Mouse (Mus musculus) intestine, embryonic 15.5 days (tissue): ENCODE results near the gene Nudt1. TPM values are rescaled to one million over a fixed set of nuclear protein-coding genes. Genes with fewer than 3 reads are reported as not detected.
"Not testable (repeated sequence)": the region's sequence is repeated elsewhere in the genome, so short reads cannot be mapped to it uniquely, and the experiment has no call there.

Experiments
- ATAC-seq: fragments of 200-750 bp; cut with Nextera tagmentation; 2 replicates; pipeline ENCODE4 v1.8.0; 2017; ENCODE audit warnings: moderate TSS enrichment, moderate library complexity
- H3K27ac ChIP-seq: fragments of 300-500 bp; sonication (generic); 2 replicates; pipeline ENCODE4 v1.5.1; 2015; ENCODE audit warnings: mild to moderate bottlenecking, inconsistent platforms
- H3K27me3 ChIP-seq: fragments of 300-500 bp; sonication (generic); replicated peaks from 2 replicates; pipeline ENCODE4 v1.6.1; 2015; ENCODE audit warnings: inconsistent platforms
- H3K36me3 ChIP-seq: fragments of 300-500 bp; sonication (generic); 2 replicates; pipeline ENCODE4 v1.6.1; 2015; ENCODE audit warnings: inconsistent platforms
- H3K4me1 ChIP-seq: fragments of 300-500 bp; sonication (generic); replicated peaks from 2 replicates; pipeline ENCODE4 v1.6.1; 2015; ENCODE audit warnings: inconsistent platforms
- H3K4me2 ChIP-seq: fragments of 300-500 bp; sonication (generic); replicated peaks from 2 replicates; pipeline ENCODE4 v1.6.1; 2015; ENCODE audit warnings: mild to moderate bottlenecking, inconsistent platforms
- H3K4me3 ChIP-seq: fragments of 300-500 bp; sonication (generic); replicated peaks from 2 replicates; pipeline ENCODE4 v1.5.1; 2015; ENCODE audit warnings: inconsistent platforms
- H3K9ac ChIP-seq: fragments of 300-500 bp; sonication (generic); 2 replicates; pipeline ENCODE4 v1.6.1; 2015; ENCODE audit warnings: inconsistent platforms
- H3K9me3 ChIP-seq: fragments of 300-500 bp; sonication (generic); 2 replicates; pipeline ENCODE4 v1.6.1; 2016; ENCODE audit warnings: inconsistent platforms
- WGBS: fragments of 180-500 bp; shearing (Covaris S2); methylation state at CpG from one replicate; pipeline ENCODE4 v1.1.7; 2015; 5-methylcytosine and 5-hydroxymethylcytosine counted together
- polyA plus RNA-seq: library from polyadenylated mRNA; unstranded; fragments of >200 nt; fragmentation: Nextera tagmentation; extraction: Ambion mirVana; gene quantifications from 2 replicates; pipeline ENCODE4 v1.2.1, GENCODE M21; 2015

Nudt1 gene
- polyA plus RNA-seq, 1 experiment from 2014 or later: 48.5 TPM

- Histone ChIP-seq H3K36me3 (peaks cover 24% of the 10 kb centered on the region), H3K27me3 (no peaks in the 10 kb centered on the region), H3K4me2 (no peak overlapping the region), H3K27ac (no peak overlapping the region), H3K9me3 (no peaks in the 10 kb centered on the region), H3K4me3 (no peak overlapping the region), H3K9ac (no peak overlapping the region), H3K4me1 (no peaks in the 10 kb centered on the region)
- 91% methylated on average over 9 of the region's 9 CpGs for WGBS
- no peak for ATAC-seq
Observed at GRCm38 (mm10) chr5:140349882-140350281, 28.4 kb downstream of the Nudt1 start.

DNA sequence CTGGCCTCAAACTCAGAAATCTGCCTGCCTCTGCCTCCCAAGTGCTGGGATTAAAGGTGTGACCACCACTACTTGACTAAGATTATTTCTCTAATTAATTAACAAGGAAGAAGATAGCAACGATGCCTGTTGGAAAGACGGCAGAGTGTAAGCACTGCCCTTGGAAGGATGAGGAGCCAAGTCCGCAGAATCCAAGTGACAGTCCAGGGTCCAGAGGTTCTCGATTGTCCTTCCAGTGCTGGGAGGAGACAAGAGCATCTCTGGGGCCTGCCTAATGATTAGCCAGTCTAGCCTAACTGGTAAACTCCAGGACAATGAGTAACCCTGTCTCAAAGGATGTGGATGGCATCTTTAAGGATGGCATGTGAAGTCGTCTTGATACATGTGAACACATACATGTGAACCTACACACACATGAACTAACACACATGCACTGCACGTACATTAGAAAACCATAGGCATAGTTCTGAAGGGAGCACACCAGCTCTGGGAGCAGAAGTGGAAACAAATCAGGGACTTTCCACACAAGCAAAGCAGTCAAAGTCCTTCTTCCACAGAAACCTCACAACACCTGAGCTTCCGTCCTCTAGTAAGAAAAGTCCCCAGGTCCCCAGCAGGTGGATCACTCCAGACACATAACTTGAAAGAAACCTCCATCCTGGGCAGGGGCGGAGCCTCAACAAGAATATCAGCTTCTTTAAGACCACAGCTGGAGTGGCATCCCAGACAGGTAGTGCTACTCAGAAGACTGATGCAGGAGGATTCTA is 29.5 kb downstream of the Nudt1 start:
- H3K4me3 ChIP-seq: no peak overlapping the region
- H3K4me1 ChIP-seq: no peaks in the 10 kb centered on the region
- H3K4me2 ChIP-seq: no peak overlapping the region
- 89% methylated on average over 8 of the region's 8 CpGs for whole genome bisulfite sequencing
- H3K27me3 ChIP-seq: no peaks in the 10 kb centered on the region
- no peak overlapping the region for H3K27ac ChIP-seq
- ATAC-seq: no peak
- no peak overlapping the region for H3K9ac ChIP-seq
- H3K9me3 ChIP-seq: no peaks in the 10 kb centered on the region
- H3K36me3 ChIP-seq: peaks cover 24% of the 10 kb centered on the region

DNA sequence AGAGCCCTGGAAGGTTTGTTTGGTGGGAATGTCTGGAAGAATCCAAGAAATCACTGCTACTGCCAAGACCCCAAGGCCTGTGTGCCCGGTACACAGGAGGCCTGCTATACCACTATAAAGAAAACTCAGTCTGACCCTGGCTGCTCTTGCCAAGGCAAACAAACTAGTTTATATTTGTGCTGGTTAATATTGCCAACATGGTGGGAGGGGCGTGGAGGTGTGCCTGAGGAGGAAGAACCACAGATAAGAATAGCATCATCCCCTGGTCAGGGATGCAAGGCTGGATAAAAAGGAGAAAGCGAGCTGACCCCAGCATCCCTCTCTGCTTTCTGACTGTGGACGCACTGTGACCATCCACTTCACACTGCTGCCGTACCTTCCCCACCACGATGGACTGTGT is 30.9 kb downstream of the Nudt1 start:
- Histone ChIP-seq H3K36me3 (peaks cover 27% of the 10 kb centered on the region), H3K4me3 (no peak overlapping the region), H3K9me3 (no peaks in the 10 kb centered on the region), H3K9ac (no peak overlapping the region), H3K4me1 (no peaks in the 10 kb centered on the region), H3K4me2 (no peak overlapping the region), H3K27ac (no peak overlapping the region), H3K27me3 (no peaks in the 10 kb centered on the region)
- WGBS: 97% methylated on average over 6 of the region's 6 CpGs
- no peak for ATAC-seq

DNA sequence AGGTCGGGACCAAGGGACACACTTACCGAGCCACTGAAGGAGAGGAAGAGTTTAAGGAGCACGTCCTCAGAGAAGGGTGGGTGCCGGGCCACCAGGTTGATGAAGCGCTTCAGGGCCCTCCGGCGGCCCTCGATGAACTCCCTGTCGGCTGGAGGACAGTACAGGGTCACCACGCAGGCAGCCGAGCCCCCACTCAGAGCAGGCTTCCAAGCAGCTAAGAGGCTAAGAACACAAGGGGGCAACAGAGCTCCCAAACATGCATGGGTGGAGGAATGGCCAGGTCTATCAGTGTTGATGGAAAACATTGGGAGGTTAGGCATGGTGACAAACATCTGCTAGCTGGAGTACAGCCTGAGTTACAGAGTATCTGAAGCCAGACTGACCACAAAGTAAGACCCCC is 34.5 kb downstream of the Nudt1 start:
- Histone ChIP-seq H3K9me3 (no peaks in the 10 kb centered on the region), H3K9ac (no peak overlapping the region), H3K4me3 (no peak overlapping the region), H3K36me3 (peaks cover 32% of the 10 kb centered on the region), H3K27me3 (no peaks in the 10 kb centered on the region), H3K4me1 (0 out of 2 replicates have a peak, but pooled peaks cover 3% of the 10 kb centered on the region), H3K27ac (no peak overlapping the region), H3K4me2 (no peak overlapping the region)
- no peak for ATAC-seq
- WGBS: 85% methylated on average over 11 of the region's 11 CpGs

- no peak overlapping the region for H3K9ac ChIP-seq
- no peak overlapping the region for H3K4me3 ChIP-seq
- H3K4me1 ChIP-seq: 0 out of 2 replicates have a peak, but pooled peaks cover 3% of the 10 kb centered on the region
- 90% methylated on average over 3 of the region's 3 CpGs for WGBS
- peaks cover 19% of the 10 kb centered on the region for H3K36me3 ChIP-seq
- ATAC-seq: no peak
- no peak overlapping the region for H3K27ac ChIP-seq
- H3K9me3 ChIP-seq: no peaks in the 10 kb centered on the region
- H3K27me3 ChIP-seq: no peaks in the 10 kb centered on the region
- H3K4me2 ChIP-seq: no peak overlapping the region
Observed at GRCm38 (mm10) chr5:140357466-140357865, 36.0 kb downstream of the Nudt1 start.

DNA sequence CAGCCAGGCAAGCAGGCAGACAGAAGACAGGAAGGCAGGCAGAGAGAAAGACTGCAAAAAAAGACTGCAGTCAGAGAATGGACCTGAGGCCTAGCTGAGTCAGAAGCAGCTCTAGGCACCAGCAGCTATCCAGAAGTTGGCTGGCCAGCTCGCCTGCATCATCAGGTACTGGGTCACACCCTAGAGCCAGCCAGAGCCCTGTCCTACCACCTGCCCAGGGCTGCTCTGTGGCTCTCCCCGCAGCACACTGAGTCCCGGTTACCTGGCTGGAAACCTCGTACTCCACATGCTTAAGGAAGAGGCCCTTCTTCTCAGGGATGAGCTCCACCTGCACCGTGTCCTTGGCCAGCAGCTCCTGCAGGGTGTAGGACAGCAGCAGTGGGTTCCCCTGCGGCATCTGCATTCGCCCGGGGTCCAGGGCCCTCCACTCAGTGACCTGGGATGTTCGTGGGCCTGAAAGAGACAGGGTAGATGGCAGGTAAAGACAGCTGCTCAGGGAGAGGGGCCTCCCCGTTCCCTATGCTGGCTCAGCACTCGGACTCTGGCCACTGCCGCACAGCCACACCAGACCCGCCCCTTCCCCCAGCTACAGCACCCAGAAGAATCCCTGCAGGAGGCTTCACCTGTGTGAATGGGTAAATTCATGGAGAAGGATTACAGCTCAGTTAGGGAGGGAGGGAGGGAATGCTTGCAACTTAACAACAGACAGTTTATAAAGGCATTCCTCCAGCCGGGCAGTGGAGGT is 38.6 kb downstream of the Nudt1 start:
- peak overlapping the region; percentile 56 for H3K27ac ChIP-seq
- H3K9me3 ChIP-seq: no peaks in the 10 kb centered on the region
- H3K36me3 ChIP-seq: peaks cover 10% of the 10 kb centered on the region
- no peak overlapping the region for H3K9ac ChIP-seq
- 0 out of 2 replicates have a peak, but pooled peaks cover 3% of the 10 kb centered on the region for H3K4me1 ChIP-seq
- 0 out of 2 replicates have a peak overlapping the region, but pooled peaks have one; percentile 2 for H3K4me3 ChIP-seq
- 74% methylated on average over 14 of the region's 14 CpGs for WGBS
- no peaks in the 10 kb centered on the region for H3K27me3 ChIP-seq
- ATAC-seq: peak; percentile 82
- H3K4me2 ChIP-seq: no peak overlapping the region

GRCm38 (mm10) chr5:140364415-140364814 is 43.0 kb downstream of the Nudt1 start:
- Histone ChIP-seq H3K4me1 (0 out of 2 replicates have a peak, but pooled peaks cover 3% of the 10 kb centered on the region), H3K4me2 (no peak overlapping the region), H3K27me3 (no peaks in the 10 kb centered on the region), H3K36me3 (peaks cover 3% of the 10 kb centered on the region; the same call in 1 of the 2 replicates), H3K27ac (no peak overlapping the region), H3K4me3 (no peak overlapping the region), H3K9me3 (no peaks in the 10 kb centered on the region), H3K9ac (no peak overlapping the region)
- WGBS: 75% methylated on average over 5 of the region's 5 CpGs
- no peak; the same call in 1 of the 2 replicates for ATAC-seq

- ATAC-seq, H3K4me3 ChIP-seq, H3K4me2 ChIP-seq, H3K9me3 ChIP-seq, H3K4me1 ChIP-seq, H3K27ac ChIP-seq, H3K27me3 ChIP-seq, H3K36me3 ChIP-seq, H3K9ac ChIP-seq: not testable (repeated sequence)
- 93% methylated on average over 2 of the region's 2 CpGs for WGBS
Observed at GRCm38 (mm10) chr5:140368126-140368525, 46.7 kb downstream of the Nudt1 start.

GRCm38 (mm10) chr5:140368926-140369325 is 47.5 kb downstream of the Nudt1 start:
- H3K9me3 ChIP-seq: no peaks in the 10 kb centered on the region
- H3K4me1 ChIP-seq: 0 out of 2 replicates have a peak, but pooled peaks cover 5% of the 10 kb centered on the region
- no peak overlapping the region for H3K27ac ChIP-seq
- 88% methylated on average over 4 of the region's 4 CpGs for WGBS
- no peaks in the 10 kb centered on the region for H3K27me3 ChIP-seq
- H3K4me2 ChIP-seq: no peak overlapping the region
- ATAC-seq: no peak
- H3K4me3 ChIP-seq: no peak overlapping the region
- H3K36me3 ChIP-seq: peaks cover 3% of the 10 kb centered on the region; the same call in 1 of the 2 replicates
- H3K9ac ChIP-seq: no peak overlapping the region

- no peak for ATAC-seq
- WGBS: 37% methylated on average over 2 of the region's 2 CpGs
Observed at GRCm38 (mm10) chr5:140369466-140369865, 48.0 kb downstream of the Nudt1 start.

GRCm38 (mm10) chr5:140370446-140371254 is 49.2 kb downstream of the Nudt1 start:
- no peaks in the 10 kb centered on the region for H3K36me3 ChIP-seq
- 59% methylated on average over 6 of the region's 6 CpGs for WGBS
- H3K27me3 ChIP-seq: no peaks in the 10 kb centered on the region
- no peak overlapping the region for H3K4me2 ChIP-seq
- no peak for ATAC-seq
- no peak overlapping the region for H3K27ac ChIP-seq
- H3K4me3 ChIP-seq: no peak overlapping the region
- no peaks in the 10 kb centered on the region for H3K9me3 ChIP-seq
- 0 out of 2 replicates have a peak, but pooled peaks cover 5% of the 10 kb centered on the region for H3K4me1 ChIP-seq
- H3K9ac ChIP-seq: 0 out of 2 replicates have a peak overlapping the region, but pooled peaks have one; percentile 1

More at GRCm38 (mm10) chr5:140369466-140369865, 48.0 kb downstream of the Nudt1 start:
- Histone ChIP-seq H3K9me3 (no peaks in the 10 kb centered on the region), H3K9ac (no peak overlapping the region), H3K36me3 (peaks cover 2% of the 10 kb centered on the region; the same call in 1 of the 2 replicates), H3K27me3 (no peaks in the 10 kb centered on the region), H3K4me1 (0 out of 2 replicates have a peak, but pooled peaks cover 5% of the 10 kb centered on the region), H3K4me2 (no peak overlapping the region), H3K27ac (no peak overlapping the region), H3K4me3 (no peak overlapping the region)

DNA sequence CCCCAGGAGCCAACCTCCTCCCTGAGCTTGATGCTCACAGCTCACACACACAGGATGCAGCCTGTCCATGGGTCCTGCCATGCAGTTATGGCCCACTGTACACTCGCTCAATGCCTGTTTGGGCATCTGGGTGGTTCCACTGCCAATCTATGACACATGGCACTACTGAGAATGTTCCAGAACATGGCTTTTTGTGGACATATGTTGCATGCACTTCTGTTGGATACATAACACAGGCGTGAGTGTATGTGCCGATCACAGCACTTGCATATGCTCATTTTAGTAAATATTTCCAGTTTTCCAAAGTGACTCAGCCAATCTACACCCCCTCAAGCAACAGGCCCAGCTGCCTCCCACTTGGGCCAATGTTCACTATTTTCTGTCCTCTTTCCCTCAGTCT is 50.2 kb downstream of the Nudt1 start:
- ATAC-seq: no peak
- H3K4me3 ChIP-seq: no peak overlapping the region
- WGBS: 90% methylated on average over 3 of the region's 3 CpGs

More for the DNA sequence above, 50.2 kb downstream of the Nudt1 start:
- Histone ChIP-seq H3K9ac (no peak overlapping the region), H3K4me1 (0 out of 2 replicates have a peak, but pooled peaks cover 5% of the 10 kb centered on the region), H3K4me2 (no peak overlapping the region), H3K27me3 (no peaks in the 10 kb centered on the region), H3K36me3 (no peaks in the 10 kb centered on the region), H3K27ac (no peak overlapping the region), H3K9me3 (no peaks in the 10 kb centered on the region)
